Mouse (Mus musculus) urinary bladder, postnatal 10 days (tissue): ENCODE measurements around the gene Prdx4.
"Not testable (repeated sequence)": the region's sequence is repeated elsewhere in the genome, so short reads cannot be mapped to it uniquely, and the experiment has no call there.

Experiments
- DNase-seq: peaks from one replicate; pipeline ENCODE4 v3.0.0; 2022; ENCODE audit warnings: low spot score

Gene Prdx4

GRCm38 (mm10) chrX:155340654-155341053 is at the start of gene Prdx4:
Prdx4 (minus strand) TSS chrX:155340754.
- DNase-seq: no peak

- DNase-seq: no peak
Measured at GRCm38 (mm10) chrX:155376538-155376937, 36.0 kb upstream of the Prdx4 start.

- DNase-seq: no peak
Measured at GRCm38 (mm10) chrX:155375458-155375857, 34.9 kb upstream of the Prdx4 start.

GRCm38 (mm10) chrX:155370110-155370509 is 29.6 kb upstream of the Prdx4 start:
- DNase-seq: not testable (repeated sequence)

- no peak for DNase-seq
Measured at GRCm38 (mm10) chrX:155365095-155365494, 24.5 kb upstream of the Prdx4 start.

GRCm38 (mm10) chrX:155346249-155346648 is 5.7 kb upstream of the Prdx4 start:
- no peak for DNase-seq

GRCm38 (mm10) chrX:155337905-155338721 is 2.4 kb downstream of the Prdx4 start:
- peak; percentile 20 for DNase-seq

GRCm38 (mm10) chrX:155337567-155337904 is 3.0 kb downstream of the Prdx4 start:
- no peak for DNase-seq

- DNase-seq: no peak
Measured at GRCm38 (mm10) chrX:155318005-155318404, 22.5 kb downstream of the Prdx4 start.

- no peak for DNase-seq
Measured at GRCm38 (mm10) chrX:155306390-155306789, 34.2 kb downstream of the Prdx4 start.

GRCm38 (mm10) chrX:155280427-155281044 is 60.0 kb downstream of the Prdx4 start:
- DNase-seq: no peak

- no peak for DNase-seq
Measured at GRCm38 (mm10) chrX:155278483-155278882, 62.1 kb downstream of the Prdx4 start.
